Mouse (Mus musculus) thymus, adult 2 months (tissue): ENCODE measurements around the gene AC153137.1.

Experiments used
- CTCF ChIP-seq: fragments of 200-500 bp; IDR thresholded peaks from 2 replicates; pipeline ENCODE4 v1.5.1; 2012; ENCODE audit warnings: mild to moderate bottlenecking, control low read depth, low read length, moderate library complexity, borderline replicate concordance; ENCODE audit not compliant: control insufficient read depth, poor library complexity, insufficient read depth; ENCODE audit errors: extremely low read depth
- POLR2A ChIP-seq: fragments of 200-500 bp; IDR thresholded peaks from 2 replicates; pipeline ENCODE4 v1.6.1; 2012; ENCODE audit warnings: mild to moderate bottlenecking, low read length, control low read depth, moderate library complexity; ENCODE audit not compliant: control insufficient read depth, poor library complexity, insufficient read depth; ENCODE audit errors: extremely low read depth

GRCm38 (mm10) chr1:31023173-31023572 is 45.4 kb upstream of the AC153137.1 start:
- TF ChIP-seq CTCF = no peak
- no peak for TF ChIP-seq POLR2A
